Mouse (Mus musculus) midbrain, embryonic 16.5 days (tissue): ENCODE measurements around the gene Hacd1. TPM values are rescaled to one million over a fixed set of nuclear protein-coding genes. Genes with fewer than 3 reads are reported as not detected.

Experiments
- ATAC-seq: fragments of 200-750 bp; cut with Nextera tagmentation; 2 replicates; pipeline ENCODE4 v1.8.0; 2017; ENCODE audit warnings: moderate TSS enrichment
- H3K27ac ChIP-seq: fragments of 300-500 bp; sonication (generic); 2 replicates; pipeline ENCODE4 v1.5.1; 2014; ENCODE audit warnings: mild to moderate bottlenecking, low read length, mixed read lengths
- H3K27me3 ChIP-seq: fragments of 300-500 bp; sonication (generic); 2 replicates; pipeline ENCODE4 v1.6.1; 2014; ENCODE audit warnings: low read depth, low read length, mixed read lengths; ENCODE audit not compliant: control insufficient read depth, insufficient read depth
- H3K36me3 ChIP-seq: fragments of 300-500 bp; sonication (generic); 2 replicates; pipeline ENCODE4 v1.6.1; 2014; ENCODE audit warnings: mild to moderate bottlenecking, low read length, moderate library complexity, mixed read lengths; ENCODE audit not compliant: control insufficient read depth, insufficient read depth
- H3K4me1 ChIP-seq: fragments of 300-500 bp; sonication (generic); 2 replicates; pipeline ENCODE4 v1.6.1; 2014; ENCODE audit warnings: mild to moderate bottlenecking, low read length, mixed read lengths; ENCODE audit not compliant: control insufficient read depth, insufficient read depth
- H3K4me2 ChIP-seq: fragments of 300-500 bp; sonication (generic); 2 replicates; pipeline ENCODE4 v1.6.1; 2014; ENCODE audit warnings: mild to moderate bottlenecking, low read length, mixed read lengths
- H3K4me3 ChIP-seq: fragments of 300-500 bp; sonication (generic); 2 replicates; pipeline ENCODE4 v1.5.1; 2014; ENCODE audit warnings: low read depth, mild to moderate bottlenecking, low read length, moderate library complexity, mixed read lengths
- H3K9ac ChIP-seq: fragments of 300-500 bp; sonication (generic); 2 replicates; pipeline ENCODE4 v1.6.1; 2014; ENCODE audit warnings: low read depth, low read length, mixed read lengths
- H3K9me3 ChIP-seq: fragments of 300-500 bp; sonication (generic); replicated peaks from 2 replicates; pipeline ENCODE4 v1.6.1; 2014; ENCODE audit warnings: mild to moderate bottlenecking, low read length, mixed read lengths; ENCODE audit not compliant: control insufficient read depth, poor library complexity, severe bottlenecking
- WGBS: fragments of 180-500 bp; shearing (Covaris S2); extraction: QIAGEN DNeasy Blood & Tissue Kit; methylation state at CpG from one replicate; pipeline ENCODE4 v1.1.7; 2014; 5-methylcytosine and 5-hydroxymethylcytosine counted together
- polyA plus RNA-seq: library from polyadenylated mRNA; unstranded; fragments of >200 nt; fragmentation: Nextera tagmentation; extraction: Ambion mirVana; gene quantifications from 2 replicates; pipeline ENCODE4 v1.2.1, GENCODE M21; 2015

The Hacd1 gene
- polyA plus RNA-seq, 1 experiment from 2014 or later = 74.7 TPM

DNA sequence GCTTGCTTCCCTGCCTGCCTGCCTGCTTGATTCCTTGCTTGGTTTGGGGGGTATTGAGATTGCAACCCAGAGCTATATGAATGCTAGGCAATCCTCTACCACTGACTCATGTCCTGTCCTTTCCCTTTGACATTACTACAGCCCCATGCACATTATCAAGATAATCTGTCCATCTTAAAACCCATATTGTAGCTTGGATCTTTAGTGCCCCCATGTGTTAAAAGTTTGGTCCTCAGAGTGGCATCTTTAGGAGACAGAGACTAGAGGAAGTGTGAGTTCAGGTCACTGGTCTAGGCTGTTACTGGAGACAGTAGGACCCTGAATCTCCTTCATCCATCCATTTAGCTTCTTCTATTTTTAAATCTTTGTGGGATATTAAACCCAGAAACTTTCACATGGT is 123.7 kb downstream of the Hacd1 start:
- H3K4me1 ChIP-seq = 0 out of 2 replicates have a peak, but pooled peaks cover 3% of the 10 kb centered on the region
- H3K36me3 ChIP-seq = no peaks in the 10 kb centered on the region
- H3K4me2 ChIP-seq = no peak overlapping the region
- H3K9ac ChIP-seq = no peak overlapping the region
- no peak for ATAC-seq
- no peak overlapping the region for H3K4me3 ChIP-seq
- no peaks in the 10 kb centered on the region for H3K9me3 ChIP-seq
- H3K27me3 ChIP-seq = no peaks in the 10 kb centered on the region
- no peak overlapping the region for H3K27ac ChIP-seq

DNA sequence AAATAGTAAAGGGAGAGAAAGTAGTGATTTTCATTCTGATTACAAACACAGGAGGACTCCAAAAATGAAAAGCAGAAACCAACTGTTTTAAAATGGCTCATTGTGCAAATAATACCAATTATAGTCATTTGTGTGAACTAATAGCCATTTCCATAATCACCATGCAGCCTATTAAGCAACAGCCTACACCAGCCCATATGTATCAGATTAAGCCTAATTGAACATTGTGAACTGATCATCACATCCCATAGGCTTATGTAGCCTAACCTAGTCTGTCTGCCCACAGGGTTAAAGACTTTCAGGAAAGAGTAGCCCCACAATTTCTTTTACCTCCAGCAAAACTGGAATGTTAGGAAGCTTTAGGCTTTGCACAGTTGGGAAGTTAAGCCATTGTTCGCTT is 125.2 kb downstream of the Hacd1 start:
- WGBS = 91% methylated on average over 1 of the region's 1 CpGs

DNA sequence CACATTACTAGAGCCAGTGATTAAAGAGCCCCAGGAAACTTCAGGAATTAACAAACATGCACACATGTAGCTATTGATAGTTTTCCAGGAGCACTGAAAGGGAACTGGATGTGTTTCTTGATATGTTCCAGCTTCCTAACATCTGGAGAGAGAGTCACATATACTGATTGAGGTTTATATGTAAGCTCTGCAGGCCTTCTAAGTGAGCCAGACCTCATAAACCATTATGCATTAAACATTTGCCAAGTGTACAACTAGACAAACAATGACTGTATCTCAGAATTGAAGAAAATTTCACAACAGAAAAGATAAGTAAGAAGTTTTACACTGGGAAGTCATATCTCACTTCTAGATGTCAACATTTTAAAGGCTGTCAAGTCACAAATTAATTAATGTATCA is 167.4 kb downstream of the Hacd1 start:
- Histone ChIP-seq H3K4me3 (no peak overlapping the region), H3K27ac (no peak overlapping the region), H3K9ac (no peak overlapping the region), H3K36me3 (no peaks in the 10 kb centered on the region), H3K9me3 (no peaks in the 10 kb centered on the region), H3K4me1 (no peaks in the 10 kb centered on the region), H3K27me3 (no peaks in the 10 kb centered on the region), H3K4me2 (no peak overlapping the region)
- no peak for ATAC-seq

More for the DNA sequence above, 125.2 kb downstream of the Hacd1 start:
- Histone ChIP-seq H3K9ac (no peak overlapping the region), H3K4me3 (no peak overlapping the region), H3K36me3 (no peaks in the 10 kb centered on the region), H3K27me3 (no peaks in the 10 kb centered on the region), H3K4me2 (no peak overlapping the region), H3K9me3 (no peaks in the 10 kb centered on the region), H3K27ac (no peak overlapping the region), H3K4me1 (no peaks in the 10 kb centered on the region)
- no peak for ATAC-seq

DNA sequence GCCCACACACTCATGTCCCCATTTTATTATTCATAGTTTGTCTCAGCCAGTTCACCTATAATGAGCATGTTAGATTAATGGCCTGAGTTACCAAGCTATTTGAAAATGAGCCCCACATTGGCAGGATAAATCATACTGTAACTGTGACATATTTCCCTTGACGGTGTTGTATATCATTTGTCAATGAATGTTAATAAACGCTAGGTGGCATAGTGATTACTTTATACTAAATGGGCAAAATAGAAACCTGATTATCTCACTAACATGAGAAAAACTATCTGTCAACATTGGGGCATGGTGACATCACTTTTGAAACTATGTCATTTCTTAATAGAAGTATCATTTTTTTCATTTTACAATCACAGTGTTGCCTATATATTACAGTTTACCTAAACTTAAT is 198.5 kb downstream of the Hacd1 start:
- no peak overlapping the region for H3K4me3 ChIP-seq
- H3K27ac ChIP-seq = no peak overlapping the region
- H3K9ac ChIP-seq = no peak overlapping the region
- no peaks in the 10 kb centered on the region for H3K36me3 ChIP-seq
- no peak for ATAC-seq
- no peaks in the 10 kb centered on the region for H3K27me3 ChIP-seq
- H3K9me3 ChIP-seq = no peaks in the 10 kb centered on the region
- no peaks in the 10 kb centered on the region for H3K4me1 ChIP-seq
- 78% methylated on average over 2 of the region's 2 CpGs for WGBS
- H3K4me2 ChIP-seq = no peak overlapping the region

DNA sequence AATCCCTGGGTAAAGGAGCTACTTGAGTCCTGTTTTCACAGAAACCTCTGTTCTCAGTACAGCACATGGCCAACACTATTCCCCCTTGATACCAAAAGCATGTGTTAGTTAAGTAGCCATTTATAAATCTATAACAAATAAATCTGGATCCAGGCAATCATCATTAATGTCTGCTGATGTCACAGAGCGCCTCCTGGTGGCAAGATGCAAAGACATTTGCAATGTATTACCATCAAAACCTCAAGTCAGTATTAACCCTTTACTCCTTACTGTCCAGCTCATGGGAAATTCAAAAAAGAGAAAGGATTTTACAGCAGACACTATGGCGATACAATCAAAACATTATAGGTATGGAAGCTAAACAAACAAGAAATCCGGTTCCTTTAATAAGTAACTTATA is 200.4 kb downstream of the Hacd1 start:
- H3K4me1 ChIP-seq = no peaks in the 10 kb centered on the region
- no peaks in the 10 kb centered on the region for H3K36me3 ChIP-seq
- 69% methylated on average over 3 of the region's 3 CpGs for WGBS
- no peak overlapping the region for H3K27ac ChIP-seq
- H3K4me3 ChIP-seq = no peak overlapping the region
- H3K4me2 ChIP-seq = no peak overlapping the region
- no peaks in the 10 kb centered on the region for H3K27me3 ChIP-seq
- H3K9me3 ChIP-seq = no peaks in the 10 kb centered on the region
- ATAC-seq = no peak
- no peak overlapping the region for H3K9ac ChIP-seq

DNA sequence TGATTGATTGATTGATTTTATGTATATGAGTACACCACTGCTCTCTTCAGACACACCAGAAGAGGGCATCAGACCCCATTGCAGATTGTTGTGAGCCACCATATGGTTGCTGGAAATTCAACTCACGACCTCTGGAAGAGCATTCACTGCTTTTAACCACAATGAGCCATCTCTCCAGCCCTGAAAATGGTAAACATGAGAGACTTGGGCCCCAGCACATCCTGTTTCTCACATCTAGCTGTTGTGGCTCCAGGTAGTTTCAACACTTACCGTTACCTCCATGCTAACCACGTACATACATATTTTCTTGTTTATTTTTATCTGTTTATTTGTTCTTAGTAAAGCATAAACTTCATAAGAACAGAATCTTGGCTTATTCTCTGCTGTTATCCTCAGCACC is 219.6 kb downstream of the Hacd1 start:
- Histone ChIP-seq H3K9me3 (no peaks in the 10 kb centered on the region), H3K4me3 (no peak overlapping the region), H3K4me2 (no peak overlapping the region), H3K4me1 (no peaks in the 10 kb centered on the region), H3K27me3 (no peaks in the 10 kb centered on the region), H3K36me3 (no peaks in the 10 kb centered on the region), H3K27ac (no peak overlapping the region), H3K9ac (no peak overlapping the region)
- no peak for ATAC-seq
- WGBS = 85% methylated on average over 3 of the region's 3 CpGs

DNA sequence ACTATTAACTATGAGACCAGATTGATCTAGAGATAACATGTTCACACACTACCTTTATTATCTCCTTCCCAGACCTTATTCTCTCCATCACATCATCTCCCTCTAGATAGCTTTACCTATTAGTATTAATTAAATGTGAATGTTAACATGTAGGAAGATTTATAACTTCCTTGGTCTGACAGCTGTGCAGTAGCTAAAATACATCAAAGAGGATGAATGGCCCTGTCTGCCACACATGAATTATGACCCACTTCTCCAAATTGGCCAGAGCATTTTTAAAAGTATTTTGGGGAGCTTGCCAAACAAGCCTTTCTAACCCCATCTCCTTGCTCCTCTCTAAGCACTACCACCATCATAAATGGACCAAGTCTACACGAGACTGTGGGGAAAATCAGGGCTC is 220.9 kb downstream of the Hacd1 start:
- no peak overlapping the region for H3K4me3 ChIP-seq
- no peaks in the 10 kb centered on the region for H3K36me3 ChIP-seq
- no peaks in the 10 kb centered on the region for H3K9me3 ChIP-seq
- no peaks in the 10 kb centered on the region for H3K4me1 ChIP-seq
- H3K27ac ChIP-seq = no peak overlapping the region
- 89% methylated on average over 1 of the region's 1 CpGs for WGBS
- ATAC-seq = no peak
- H3K27me3 ChIP-seq = no peaks in the 10 kb centered on the region
- H3K4me2 ChIP-seq = no peak overlapping the region
- no peak overlapping the region for H3K9ac ChIP-seq

DNA sequence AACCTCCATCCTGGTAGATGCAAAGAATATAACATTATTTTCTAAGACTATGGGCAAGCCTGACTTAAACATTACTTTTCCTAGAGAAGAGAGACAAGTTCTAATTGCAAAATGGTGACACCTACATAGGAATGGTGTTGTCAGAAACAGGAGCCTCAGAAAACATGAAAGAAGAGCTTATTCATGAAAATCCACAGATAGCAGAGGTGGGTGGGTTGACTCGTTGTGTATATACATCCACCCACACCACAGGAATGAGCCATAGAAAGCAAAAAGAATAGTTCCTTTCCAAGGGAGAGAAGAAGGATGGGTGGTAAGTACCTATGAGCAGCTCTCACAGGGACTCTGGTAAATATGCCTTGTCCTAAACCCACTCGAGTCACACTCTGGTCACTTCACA is 239.3 kb downstream of the Hacd1 start:
- Histone ChIP-seq H3K27ac (no peak overlapping the region), H3K4me2 (no peak overlapping the region), H3K36me3 (no peaks in the 10 kb centered on the region), H3K4me3 (no peak overlapping the region), H3K9me3 (no peaks in the 10 kb centered on the region), H3K27me3 (no peaks in the 10 kb centered on the region), H3K4me1 (no peaks in the 10 kb centered on the region), H3K9ac (no peak overlapping the region)
- 84% methylated on average over 2 of the region's 2 CpGs for WGBS
- ATAC-seq = no peak

DNA sequence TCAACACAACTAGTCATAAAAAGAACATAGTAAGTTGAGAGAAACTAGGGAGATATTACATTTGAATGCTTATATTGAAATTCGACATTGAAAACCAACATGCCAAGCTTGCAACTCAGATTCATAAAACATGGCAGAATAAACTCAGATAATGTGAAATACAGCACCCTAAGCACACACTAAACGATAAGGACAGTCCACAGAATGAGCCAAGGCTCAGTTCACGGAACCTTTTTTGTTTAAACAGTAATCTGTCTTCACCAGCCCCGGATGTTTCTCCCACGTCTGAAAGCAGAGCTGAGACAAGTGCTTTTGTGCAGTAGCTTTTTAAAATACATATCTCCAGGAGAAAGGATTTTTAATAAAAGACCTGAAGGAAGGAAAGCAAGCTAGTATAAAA is 247.3 kb downstream of the Hacd1 start:
- Histone ChIP-seq H3K27me3 (no peaks in the 10 kb centered on the region), H3K27ac (no peak overlapping the region)
- no peak for ATAC-seq

DNA sequence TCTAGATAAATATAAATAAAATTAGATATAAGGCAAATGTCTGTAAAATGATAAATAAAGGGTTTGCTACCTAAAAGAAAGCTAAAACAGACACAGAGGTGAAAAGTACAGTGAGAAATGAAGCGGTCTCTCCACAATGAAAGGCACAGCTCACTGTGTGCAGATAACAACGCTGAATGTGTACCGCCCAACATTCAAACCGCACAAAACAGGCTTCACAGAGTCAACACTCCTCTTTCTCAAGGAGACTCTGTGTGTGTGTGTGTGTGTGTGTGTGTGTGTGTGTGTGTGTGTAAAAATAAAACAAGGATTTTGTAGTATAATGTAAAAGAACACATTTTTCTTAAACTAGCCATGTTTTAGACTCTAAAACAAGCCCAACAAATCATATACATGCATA is 247.9 kb downstream of the Hacd1 start:
- Histone ChIP-seq H3K36me3 (no peaks in the 10 kb centered on the region), H3K27me3 (no peaks in the 10 kb centered on the region), H3K9ac (no peak overlapping the region), H3K4me2 (no peak overlapping the region), H3K4me3 (no peak overlapping the region), H3K9me3 (no peaks in the 10 kb centered on the region; the same call in 1 of the 2 replicates), H3K27ac (no peak overlapping the region), H3K4me1 (no peaks in the 10 kb centered on the region)
- ATAC-seq = no peak
- WGBS = 71% methylated on average over 4 of the region's 4 CpGs

More for the DNA sequence above, 247.3 kb downstream of the Hacd1 start:
- 63% methylated on average over 5 of the region's 5 CpGs for WGBS
- H3K4me2 ChIP-seq = no peak overlapping the region
- no peak overlapping the region for H3K9ac ChIP-seq
- no peak overlapping the region for H3K4me3 ChIP-seq
- no peaks in the 10 kb centered on the region; the same call in 1 of the 2 replicates for H3K9me3 ChIP-seq
- no peaks in the 10 kb centered on the region for H3K36me3 ChIP-seq
- H3K4me1 ChIP-seq = no peaks in the 10 kb centered on the region
